Mouse (Mus musculus) fat pad, adult 2 months (tissue): ENCODE data around the gene Pde11a.

Experiments used
- DNase-seq: peaks from one replicate; pipeline ENCODE4 v3.0.0-alpha.2; 2011; ENCODE audit warnings: low read depth, low spot score; ENCODE audit errors: extremely low read depth

The Pde11a gene

GRCm38 (mm10) chr2:76323185-76323875 is 15.2 kb downstream of the Pde11a start:
- no peak for DNase-seq

GRCm38 (mm10) chr2:76320336-76320735 is 18.2 kb downstream of the Pde11a start:
- DNase-seq = no peak

- no peak for DNase-seq
Measured at GRCm38 (mm10) chr2:76319231-76319630, 19.3 kb downstream of the Pde11a start.

GRCm38 (mm10) chr2:76287671-76288070 is 50.9 kb downstream of the Pde11a start:
- DNase-seq = no peak

GRCm38 (mm10) chr2:76286288-76286740 is 52.3 kb downstream of the Pde11a start:
- DNase-seq = no peak

- DNase-seq = no peak
Measured at GRCm38 (mm10) chr2:76285150-76285549, 53.4 kb downstream of the Pde11a start.

- DNase-seq = no peak
Measured at GRCm38 (mm10) chr2:76283378-76284132, 55.0 kb downstream of the Pde11a start.

GRCm38 (mm10) chr2:76269494-76269893 is 69.1 kb downstream of the Pde11a start:
- DNase-seq = no peak

- DNase-seq = no peak
Measured at GRCm38 (mm10) chr2:76267335-76267734, 71.2 kb downstream of the Pde11a start.

- DNase-seq = no peak
Measured at GRCm38 (mm10) chr2:76266622-76267021, 72.0 kb downstream of the Pde11a start.

GRCm38 (mm10) chr2:76264258-76264657 is 74.3 kb downstream of the Pde11a start:
- no peak for DNase-seq

- DNase-seq = no peak
Measured at GRCm38 (mm10) chr2:76262661-76263060, 75.9 kb downstream of the Pde11a start.

- DNase-seq = no peak
Measured at GRCm38 (mm10) chr2:76254833-76255232, 83.7 kb downstream of the Pde11a start.

GRCm38 (mm10) chr2:76251379-76251778 is 87.2 kb downstream of the Pde11a start:
- DNase-seq = no peak

- no peak for DNase-seq
Measured at GRCm38 (mm10) chr2:76248242-76248641, 90.3 kb downstream of the Pde11a start.

- DNase-seq = no peak
Measured at GRCm38 (mm10) chr2:76239175-76239574, 99.4 kb downstream of the Pde11a start.

GRCm38 (mm10) chr2:76238496-76238895 is 100.1 kb downstream of the Pde11a start:
- DNase-seq = no peak

- no peak for DNase-seq
Measured at GRCm38 (mm10) chr2:76237638-76238420, 100.7 kb downstream of the Pde11a start.

GRCm38 (mm10) chr2:76220364-76221108 is 118.0 kb downstream of the Pde11a start:
- DNase-seq = no peak

GRCm38 (mm10) chr2:76219540-76219939 is 119.0 kb downstream of the Pde11a start:
- no peak for DNase-seq

GRCm38 (mm10) chr2:76216146-76216545 is 122.4 kb downstream of the Pde11a start:
- no peak for DNase-seq
